Mouse (Mus musculus) embryonic facial prominence, embryonic 14.5 days (tissue): Measurements from ENCODE around the gene Cox19. TPM values are rescaled to one million over a fixed set of nuclear protein-coding genes. Genes with fewer than 3 reads are reported as not detected.

Source experiments
- ATAC-seq: fragments of 200-750 bp; cut with Nextera tagmentation; 2 replicates; pipeline ENCODE4 v1.8.0; 2017; ENCODE audit warnings: low read depth, moderate number of reproducible peaks, moderate TSS enrichment
- DNase-seq: peaks from one replicate; pipeline ENCODE4 v3.0.0-alpha.2; 2015; ENCODE audit warnings: low spot score
- H3K27ac ChIP-seq: fragments of 300-500 bp; sonication (generic); replicated peaks from 2 replicates; pipeline ENCODE4 v1.5.1; 2014; ENCODE audit warnings: low read depth, mild to moderate bottlenecking, low read length, moderate library complexity
- H3K27me3 ChIP-seq: fragments of 300-500 bp; sonication (generic); replicated peaks from 2 replicates; pipeline ENCODE4 v1.6.1; 2014; ENCODE audit warnings: low read length; ENCODE audit not compliant: control insufficient read depth, insufficient read depth
- H3K36me3 ChIP-seq: fragments of 300-500 bp; sonication (generic); 2 replicates; pipeline ENCODE4 v1.6.1; 2014; ENCODE audit warnings: low read length, mixed read lengths; ENCODE audit not compliant: control insufficient read depth, insufficient read depth
- H3K4me1 ChIP-seq: fragments of 300-500 bp; sonication (generic); 2 replicates; pipeline ENCODE4 v1.6.1; 2014; ENCODE audit warnings: antibody characterized with exemption, low read length; ENCODE audit not compliant: control insufficient read depth, insufficient read depth
- H3K4me2 ChIP-seq: fragments of 300-500 bp; sonication (generic); 2 replicates; pipeline ENCODE4 v1.6.1; 2014; ENCODE audit warnings: low read depth, mild to moderate bottlenecking, low read length, moderate library complexity, mixed read lengths
- H3K4me3 ChIP-seq: fragments of 300-500 bp; sonication (generic); 2 replicates; pipeline ENCODE4 v1.5.1; 2014; ENCODE audit warnings: low read depth, mild to moderate bottlenecking, low read length
- H3K9ac ChIP-seq: fragments of 300-500 bp; sonication (generic); 2 replicates; pipeline ENCODE4 v1.6.1; 2014; ENCODE audit warnings: low read depth, mild to moderate bottlenecking, low read length, moderate library complexity, mixed read lengths
- H3K9me3 ChIP-seq: fragments of 300-500 bp; sonication (generic); 2 replicates; pipeline ENCODE4 v1.6.1; 2016; ENCODE audit warnings: low read length; ENCODE audit not compliant: control insufficient read depth
- WGBS: fragments of 180-500 bp; shearing (Covaris S2); extraction: QIAGEN DNeasy Blood & Tissue Kit; methylation state at CpG from one replicate; pipeline ENCODE4 v1.1.7; 2014; 5-methylcytosine and 5-hydroxymethylcytosine counted together
- polyA plus RNA-seq: library from polyadenylated mRNA; unstranded; fragments of >200 nt; fragmentation: Nextera tagmentation; extraction: Ambion mirVana; gene quantifications from 2 replicates; pipeline ENCODE4 v1.2.1, GENCODE M21; 2014

Gene Cox19
- polyA plus RNA-seq = 106 and 107 TPM in 2 replicates

DNA sequence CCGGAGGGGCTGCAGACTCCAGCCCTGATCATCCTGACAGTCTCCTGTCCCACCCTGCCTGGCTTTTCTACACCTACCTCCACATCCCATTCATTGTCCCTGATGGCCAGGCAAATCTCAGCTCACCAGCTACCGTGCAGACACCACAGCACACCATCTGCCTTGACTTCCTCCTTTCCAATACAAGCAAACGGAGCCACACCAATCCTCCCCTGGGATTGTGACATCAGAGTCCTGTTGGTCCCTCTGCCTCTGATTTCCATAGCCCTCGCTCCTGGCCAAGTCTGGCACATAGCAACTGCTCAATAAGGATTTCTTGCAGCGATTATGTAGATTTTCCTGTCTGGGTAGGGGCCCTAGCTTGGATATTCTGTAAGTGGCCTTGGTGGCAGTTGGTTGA, at the start of gene Cox19:
Cox19 (minus strand) TSS at position 285 of the 400 bp plus-strand sequence.
- no peak within 1 kb of the TSS for H3K4me3 ChIP-seq
- H3K27me3 ChIP-seq = no peaks in the 10 kb centered on the region
- 51% methylated on average over 5 of the region's 5 CpGs for WGBS
- DNase-seq (peak; percentile 64), ATAC-seq (no peak; the same call in 1 of the 2 replicates)
- H3K9ac ChIP-seq = peak within 1 kb of the TSS; percentile 35; the same call in 1 of the 2 replicates
- H3K27ac ChIP-seq = peak within 1 kb of the TSS; percentile 78
- peak within 1 kb of the TSS; percentile 38 for H3K4me2 ChIP-seq
- H3K9me3 ChIP-seq = no peaks in the 10 kb centered on the region
- peaks cover 8% of the 10 kb centered on the region; the same call in 1 of the 2 replicates for H3K4me1 ChIP-seq
- no peaks in the 10 kb centered on the region for H3K36me3 ChIP-seq

DNA sequence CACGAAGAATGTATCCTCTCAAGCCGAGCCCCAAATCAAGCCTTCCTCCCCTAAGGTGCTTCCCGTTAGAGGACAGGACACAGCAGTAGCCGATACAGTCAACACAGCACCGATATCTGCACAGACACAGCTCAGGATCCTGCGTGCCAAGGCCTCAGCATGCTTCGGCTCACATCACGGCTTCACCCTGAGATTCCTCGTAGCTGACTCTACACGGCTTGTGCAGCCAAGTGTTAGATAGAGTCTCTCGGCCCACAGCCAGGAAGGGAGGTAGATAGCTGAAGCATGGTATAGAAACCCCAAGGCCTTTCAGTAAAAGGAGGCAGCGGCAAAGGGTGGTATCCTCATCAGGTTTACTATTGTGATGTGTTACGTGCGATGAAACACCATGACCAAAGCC, 48.8 kb upstream of the Cox19 start:
- Histone ChIP-seq H3K4me2 (no peak overlapping the region), H3K9me3 (no peaks in the 10 kb centered on the region), H3K36me3 (no peaks in the 10 kb centered on the region), H3K9ac (no peak overlapping the region), H3K27me3 (no peaks in the 10 kb centered on the region), H3K4me3 (no peak overlapping the region), H3K27ac (no peak overlapping the region), H3K4me1 (no peaks in the 10 kb centered on the region)
- ATAC-seq = no peak
- WGBS = 93% methylated on average over 14 of the region's 14 CpGs
- no peak for DNase-seq

GRCm38 (mm10) chr5:139398786-139399185, 47.6 kb upstream of the Cox19 start:
- no peaks in the 10 kb centered on the region for H3K4me1 ChIP-seq
- H3K4me3 ChIP-seq = no peak overlapping the region
- no peak overlapping the region for H3K27ac ChIP-seq
- no peak overlapping the region for H3K9ac ChIP-seq
- DNase-seq = no peak
- no peak for ATAC-seq
- WGBS = 70% methylated on average over 5 of the region's 5 CpGs
- no peaks in the 10 kb centered on the region for H3K9me3 ChIP-seq
- H3K36me3 ChIP-seq = no peaks in the 10 kb centered on the region
- no peaks in the 10 kb centered on the region for H3K27me3 ChIP-seq
- H3K4me2 ChIP-seq = no peak overlapping the region

DNA sequence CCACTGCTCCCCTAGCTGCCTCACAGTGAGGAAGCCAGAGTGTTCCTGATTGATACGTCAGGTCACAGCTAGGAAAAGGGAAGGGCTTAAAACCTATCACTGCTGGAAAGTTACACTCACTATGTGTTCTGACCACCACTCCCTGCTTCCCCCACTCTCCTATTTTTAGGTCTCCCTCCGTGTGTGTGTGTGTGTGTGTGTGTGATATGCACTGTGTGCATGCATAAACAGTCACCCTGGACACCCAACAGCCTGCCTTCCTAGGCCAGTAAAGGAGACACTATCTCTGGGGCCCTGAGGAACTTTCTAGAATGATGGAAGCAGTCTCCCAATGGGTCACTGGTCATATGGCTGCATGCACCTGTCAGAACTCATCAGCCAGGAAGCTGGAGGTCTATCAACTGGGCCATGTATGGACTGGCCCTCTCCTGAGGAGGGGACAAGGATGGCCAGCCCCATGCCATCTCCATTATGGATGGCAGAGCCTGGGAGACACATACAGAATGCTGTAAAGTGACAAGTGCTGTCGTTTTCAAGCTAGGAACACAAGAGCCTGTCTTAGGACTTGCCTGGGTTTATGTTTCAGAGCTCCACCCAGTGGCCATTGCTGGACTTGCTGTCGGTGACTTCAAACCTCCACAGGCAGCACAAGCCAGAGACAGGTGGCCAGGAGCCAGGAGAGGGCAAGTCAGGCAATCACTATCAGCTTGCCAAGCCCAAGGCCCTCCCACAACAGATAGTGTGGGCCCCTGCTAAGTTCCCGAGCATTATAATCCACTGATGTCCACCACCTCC, 46.9 kb upstream of the Cox19 start:
- Histone ChIP-seq H3K27me3 (no peaks in the 10 kb centered on the region), H3K4me2 (no peak overlapping the region), H3K9ac (no peak overlapping the region), H3K36me3 (no peaks in the 10 kb centered on the region), H3K27ac (no peak overlapping the region), H3K9me3 (no peaks in the 10 kb centered on the region), H3K4me1 (no peaks in the 10 kb centered on the region), H3K4me3 (no peak overlapping the region)
- DNase-seq (peak; percentile 86), ATAC-seq (peak; percentile 72; the same call in 1 of the 2 replicates)
- WGBS = 43% methylated on average over 5 of the region's 5 CpGs

- Histone ChIP-seq H3K4me3 (no peak overlapping the region), H3K27ac (no peak overlapping the region), H3K36me3 (0 out of 2 replicates have a peak, but pooled peaks cover 1% of the 10 kb centered on the region), H3K9me3 (no peaks in the 10 kb centered on the region), H3K9ac (no peak overlapping the region), H3K4me2 (no peak overlapping the region), H3K4me1 (no peaks in the 10 kb centered on the region), H3K27me3 (no peaks in the 10 kb centered on the region)
- ATAC-seq = no peak
- 87% methylated on average over 4 of the region's 4 CpGs for WGBS
- DNase-seq = no peak
Measured at GRCm38 (mm10) chr5:139397359-139397916, 46.2 kb upstream of the Cox19 start.

DNA sequence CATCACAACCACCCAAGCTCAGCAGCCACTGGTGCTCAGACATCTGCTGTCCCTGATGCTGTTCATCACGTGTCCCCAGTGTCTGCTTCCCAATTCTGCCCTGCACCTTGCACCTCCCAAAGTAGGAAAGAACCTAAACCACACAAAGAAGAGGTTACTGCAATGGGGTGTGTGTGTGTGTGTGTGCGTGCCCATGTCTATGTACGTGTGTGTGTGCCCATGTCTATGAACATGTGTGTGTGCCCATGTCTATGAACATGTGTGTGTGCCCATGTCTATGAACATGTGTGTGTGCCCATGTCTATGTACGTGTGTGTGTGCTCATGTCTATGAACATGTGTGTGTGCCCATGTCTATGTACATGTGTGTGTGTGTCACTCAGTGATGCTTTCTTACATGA, 44.3 kb upstream of the Cox19 start:
- ATAC-seq (no peak), DNase-seq (no peak)
- Histone ChIP-seq H3K4me1 (no peaks in the 10 kb centered on the region), H3K9me3 (no peaks in the 10 kb centered on the region), H3K4me3 (no peak overlapping the region), H3K27me3 (no peaks in the 10 kb centered on the region), H3K4me2 (no peak overlapping the region), H3K36me3 (0 out of 2 replicates have a peak, but pooled peaks cover 4% of the 10 kb centered on the region), H3K9ac (no peak overlapping the region), H3K27ac (no peak overlapping the region)
- 91% methylated on average over 4 of the region's 4 CpGs for WGBS

- ATAC-seq = no peak
- no peak overlapping the region for H3K9ac ChIP-seq
- H3K4me2 ChIP-seq = no peak overlapping the region
- H3K36me3 ChIP-seq = 0 out of 2 replicates have a peak, but pooled peaks cover 4% of the 10 kb centered on the region
- no peaks in the 10 kb centered on the region for H3K27me3 ChIP-seq
- DNase-seq = no peak
- H3K4me3 ChIP-seq = no peak overlapping the region
- H3K27ac ChIP-seq = no peak overlapping the region
- H3K4me1 ChIP-seq = peaks cover 8% of the 10 kb centered on the region
- H3K9me3 ChIP-seq = no peaks in the 10 kb centered on the region
- 63% methylated on average over 7 of the region's 7 CpGs for WGBS
Measured at GRCm38 (mm10) chr5:139394399-139394798, 43.2 kb upstream of the Cox19 start.

- 91% methylated on average over 16 of the region's 16 CpGs for WGBS
- H3K4me2 ChIP-seq = no peak overlapping the region
- no peak overlapping the region for H3K27ac ChIP-seq
- H3K9me3 ChIP-seq = no peaks in the 10 kb centered on the region
- no peak overlapping the region for H3K4me3 ChIP-seq
- H3K4me1 ChIP-seq = peaks cover 13% of the 10 kb centered on the region
- no peaks in the 10 kb centered on the region for H3K27me3 ChIP-seq
- no peak for DNase-seq
- ATAC-seq = no peak
- H3K36me3 ChIP-seq = 0 out of 2 replicates have a peak, but pooled peaks cover 4% of the 10 kb centered on the region
- H3K9ac ChIP-seq = no peak overlapping the region
Measured at GRCm38 (mm10) chr5:139393197-139393588, 42.0 kb upstream of the Cox19 start.
